Mouse (Mus musculus) testis, adult 10 weeks (tissue): ENCODE measurements around the gene Gm4707. TPM values are rescaled to one million over a fixed set of nuclear protein-coding genes. Genes with fewer than 3 reads are reported as not detected.

ENCODE experiments used
- polyA plus RNA-seq: library from polyadenylated mRNA; stranded (reverse); fragments of 350-450 nt; fragmentation: Illumina TruSeq; extraction: RNeasy Lipid Tissue Mini Kit (QIAGEN cat#74804); gene quantifications from one replicate; pipeline ENCODE4 v1.2.3, GENCODE M21; 2014; ENCODE audit warnings: low read depth, low replicate concordance

Gene Gm4707
- polyA plus RNA-seq: 0.24 TPM

DNA sequence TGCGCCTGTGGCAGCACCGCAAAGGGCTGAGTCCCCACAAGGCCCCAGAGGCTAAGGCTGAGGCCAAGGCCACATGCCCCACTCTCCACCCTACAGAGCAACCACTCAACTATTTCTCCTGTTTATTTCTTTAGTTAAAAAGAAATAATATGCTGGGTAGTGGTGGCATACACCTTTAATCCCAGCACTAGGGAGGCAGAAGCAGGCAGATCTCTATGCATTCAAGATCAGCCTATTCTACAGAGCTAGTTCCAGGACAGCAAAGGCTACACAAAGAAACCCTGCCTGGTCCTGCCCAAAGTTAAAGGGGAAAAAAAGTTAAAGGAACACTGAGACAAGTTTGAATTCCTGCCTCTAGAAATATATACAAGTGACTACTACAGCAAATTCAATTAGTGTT is at the start of gene Gm4707:
Gm4707 (minus strand) TSS at position 101 of the 400 bp plus-strand sequence.

GRCm38 (mm10) chr17:71474762-71475704 is 15.3 kb upstream of the Gm4707 start, which contains the start of gene Smchd1:
Gene Smchd1 (minus strand): TSS chr17:71475343.

Other genes with a start within 250 kb of the Gm4707 start
- gene Emilin2, start 147.9 kb downstream of the Gm4707 start, polyA plus RNA-seq: 9.2 TPM
- gene Smchd1, start 15.4 kb upstream of the Gm4707 start, polyA plus RNA-seq: 39.3 TPM
- gene Ndc80, start 66.9 kb upstream of the Gm4707 start, polyA plus RNA-seq: 59.8 TPM
- 265 TPM for gene Spdya, start 92.1 kb upstream of the Gm4707 start, polyA plus RNA-seq
- gene Wdr43, start 156.0 kb upstream of the Gm4707 start, polyA plus RNA-seq: 45.0 TPM
- 0.22 TPM for gene Togaram2, start 213.3 kb upstream of the Gm4707 start, polyA plus RNA-seq